Mouse (Mus musculus) kidney, adult 18-20 months (tissue): ENCODE results near the gene Zcchc18.
A peak's percentile ranks its signal among the peaks of the same experiment; 100 is the strongest.
"Not testable (repeated sequence)": the region's sequence is repeated elsewhere in the genome, so short reads cannot be mapped to it uniquely, and the experiment has no call there.

Experiments
- DNase-seq: peaks from one replicate; pipeline ENCODE4 v3.0.0; 2021

The Zcchc18 gene

DNA sequence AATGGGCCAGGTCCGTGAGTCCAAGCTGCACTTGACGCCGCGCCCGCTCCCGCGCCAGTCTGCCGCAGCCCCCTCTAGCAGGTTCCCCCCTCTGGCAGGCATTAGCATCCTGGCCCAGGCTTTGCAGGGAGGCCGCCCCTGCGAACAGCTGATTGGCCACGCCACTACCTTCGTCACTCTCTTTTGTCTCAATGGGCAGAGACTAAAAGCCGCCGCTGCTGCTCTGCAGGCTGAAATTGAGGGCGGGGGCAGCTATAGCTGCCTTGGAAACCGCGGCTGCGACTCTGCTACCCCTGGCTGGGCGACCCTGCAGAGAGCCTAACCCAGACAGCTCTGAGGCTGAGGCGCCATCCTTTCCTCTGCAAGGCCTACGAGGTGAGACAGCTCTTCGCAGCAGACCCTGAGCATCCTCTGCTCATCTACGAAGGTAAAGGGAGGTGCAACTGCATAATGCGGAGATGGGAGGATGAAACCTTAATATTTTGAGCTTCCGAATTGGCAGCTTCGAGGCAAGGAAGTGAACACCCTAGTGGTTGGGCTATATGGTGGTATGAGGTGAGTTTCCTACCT, at the start of gene Zcchc18:
Gene Zcchc18, plus strand, starts transcription at position 178 of the 570 bp plus-strand sequence.
- peak; percentile 15 for DNase-seq

DNA sequence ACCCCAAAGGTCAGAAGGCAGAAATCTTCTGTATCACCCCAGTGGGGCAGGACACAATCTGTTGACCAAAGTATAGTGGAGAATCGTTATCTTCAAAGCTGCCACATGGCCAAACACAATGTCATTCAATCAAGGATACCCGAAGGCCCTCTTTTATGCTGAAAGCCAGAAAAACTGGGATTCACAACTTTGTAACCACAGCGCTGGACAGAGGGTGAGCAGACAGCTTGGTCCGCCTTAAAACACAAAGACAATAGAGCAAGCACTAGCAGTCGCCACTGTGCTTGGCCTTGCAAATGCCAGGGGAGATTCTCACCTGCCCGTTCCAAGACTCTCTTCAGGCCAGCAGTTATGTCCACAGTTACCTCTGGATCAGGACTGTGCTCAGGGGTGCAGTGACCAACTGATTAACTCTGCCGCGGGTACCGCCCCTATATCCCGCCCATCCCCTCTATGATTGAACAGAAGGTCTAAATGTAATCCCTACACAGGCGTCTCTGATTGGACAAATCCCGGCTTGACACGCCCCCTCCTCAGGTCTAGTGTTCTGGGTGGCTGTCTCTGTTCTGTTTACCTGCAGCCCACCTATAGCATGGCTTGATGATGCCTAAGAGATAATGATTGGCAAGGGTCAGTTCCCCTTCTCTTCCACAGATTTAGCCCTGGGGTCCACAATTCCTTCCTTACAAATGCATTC, 35.2 kb upstream of the Zcchc18 start:
- peak; percentile 61 for DNase-seq

DNA sequence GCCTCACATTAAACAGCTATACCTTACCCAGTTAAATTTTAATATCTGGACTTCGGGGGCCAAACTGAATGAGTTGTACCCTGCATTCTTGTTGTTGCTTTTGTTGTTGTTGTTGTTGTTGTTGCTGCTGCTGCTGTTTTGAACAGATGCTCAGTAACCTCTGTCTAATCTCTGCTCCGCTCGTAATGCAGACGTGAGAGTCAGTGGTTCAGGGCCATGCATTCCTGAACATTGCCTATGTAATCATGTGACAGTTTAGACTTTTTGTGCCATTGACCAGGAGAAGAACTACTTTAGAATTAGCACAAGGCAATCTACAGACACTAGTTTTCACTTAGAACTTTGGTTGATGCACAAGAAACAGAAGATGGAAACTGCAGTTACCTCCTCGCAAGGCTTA, 34.7 kb upstream of the Zcchc18 start:
- not testable (repeated sequence) for DNase-seq

DNA sequence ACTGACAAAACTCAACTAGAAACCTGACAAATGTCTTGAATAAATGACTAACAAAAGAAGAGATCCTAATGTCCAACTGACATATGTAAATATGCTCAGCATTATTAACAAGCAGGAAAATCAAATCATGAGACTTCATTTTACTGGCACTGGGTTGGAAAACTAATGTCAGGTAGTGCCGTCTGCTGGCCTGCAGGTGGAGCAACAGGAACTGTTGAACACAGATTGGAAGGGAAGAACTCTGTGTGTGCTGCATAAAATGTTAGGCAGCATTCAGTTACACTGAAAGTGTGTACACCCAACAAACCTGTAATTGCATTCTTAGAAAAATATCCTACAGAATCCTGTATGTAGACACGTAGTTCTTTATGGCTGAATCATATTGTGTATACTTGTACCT, 33.3 kb upstream of the Zcchc18 start:
- DNase-seq, result no peak

DNA sequence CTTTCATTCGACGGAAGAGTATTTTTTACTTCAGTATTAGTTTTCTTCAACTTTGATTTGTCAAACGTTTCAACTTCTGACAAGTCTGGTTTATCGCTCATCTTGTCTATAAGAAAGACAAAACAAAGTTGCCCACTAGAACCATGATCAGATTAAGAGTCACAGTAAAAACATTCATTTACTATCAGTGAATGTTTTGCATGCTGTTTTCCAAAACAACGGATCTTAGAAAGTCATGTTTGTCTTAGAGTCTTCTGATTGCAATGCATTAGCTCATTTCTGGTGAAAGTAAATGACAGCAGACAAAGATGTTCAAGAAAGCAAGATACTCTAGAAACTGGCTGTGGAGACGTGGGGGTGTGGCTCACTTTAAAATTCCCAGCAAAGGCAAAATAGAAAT, 17.6 kb upstream of the Zcchc18 start, which contains the start of gene Tmsb15b2:
Gene Tmsb15b2, minus strand, starts transcription at position 101 of the 400 bp plus-strand sequence.
- not testable (repeated sequence) for DNase-seq

DNA sequence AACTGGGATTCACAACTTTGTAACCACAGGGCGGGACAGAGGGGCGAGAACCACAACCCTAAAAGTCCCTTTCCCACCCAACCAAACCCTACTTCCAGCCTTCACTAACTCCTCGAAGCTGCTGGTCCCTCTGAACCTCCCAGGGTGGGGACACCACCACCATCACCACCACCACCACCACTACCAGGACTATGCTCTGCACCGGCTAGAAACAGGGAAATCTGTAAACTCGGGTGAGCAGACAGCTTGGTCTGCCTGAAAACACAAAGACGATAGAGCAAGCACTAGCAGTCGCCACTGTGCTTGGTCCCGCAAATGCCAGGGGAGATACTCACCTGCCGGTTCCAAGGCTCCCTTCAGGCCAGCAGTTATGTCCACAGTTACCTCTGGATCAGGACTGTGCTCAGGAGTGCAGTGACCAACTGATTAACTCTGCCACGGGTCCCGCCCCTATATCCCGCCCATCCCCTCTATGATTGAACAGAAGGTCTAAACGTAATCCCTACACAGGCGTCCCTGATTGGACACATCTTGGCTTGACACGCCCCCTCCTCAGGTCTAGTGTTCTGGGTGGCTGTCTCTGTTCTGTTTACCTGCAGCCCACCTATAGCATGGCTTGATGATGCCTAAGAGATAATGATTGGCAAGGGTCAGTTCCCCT, 16.4 kb upstream of the Zcchc18 start, which contains the start of the genes Tmsb15l and Tmsb15b1:
Gene Tmsb15l, minus strand, starts transcription at position 446 of the 661 bp plus-strand sequence.
Gene Tmsb15b1, minus strand, starts transcription at position 451 of the 661 bp plus-strand sequence.
- peak; percentile 35 for DNase-seq

DNA sequence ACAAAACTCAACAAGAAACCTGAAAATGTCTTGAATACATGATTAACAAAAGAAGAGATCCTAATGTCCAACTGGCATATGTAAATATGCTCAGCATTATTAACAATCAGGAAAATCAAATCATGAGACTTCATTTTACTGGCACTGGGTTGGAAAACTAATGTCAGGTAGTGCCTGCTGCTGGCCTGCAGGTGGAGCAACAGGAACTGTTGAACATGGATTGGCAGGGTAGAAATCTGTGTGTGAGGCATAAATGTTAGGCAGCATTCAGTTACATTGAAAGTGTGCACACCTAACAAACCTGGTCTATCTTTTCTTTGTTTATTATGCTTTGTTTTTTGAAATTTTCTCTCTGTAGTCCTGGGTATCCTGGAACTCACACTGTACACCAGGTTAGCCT, 14.3 kb upstream of the Zcchc18 start:
- no peak for DNase-seq

DNA sequence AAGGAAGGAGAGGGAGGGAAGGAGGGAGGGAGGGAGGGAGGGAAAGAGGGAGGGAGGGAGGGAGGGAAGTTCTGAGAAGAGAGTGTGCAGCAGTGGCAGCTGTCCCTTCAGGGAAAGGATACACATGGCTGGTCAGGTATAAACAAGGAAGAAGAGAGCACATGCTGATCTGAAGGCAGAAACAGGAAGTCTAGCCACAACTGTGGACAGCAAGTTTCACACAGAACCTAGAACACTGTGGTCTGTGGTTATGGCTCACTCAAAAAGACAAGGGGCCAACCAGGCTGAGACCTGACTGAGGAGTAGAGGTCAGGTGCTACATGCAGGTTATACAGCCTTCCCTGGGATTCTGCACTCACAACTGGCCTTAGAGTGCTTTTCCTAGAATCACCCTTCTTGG, 6.9 kb upstream of the Zcchc18 start:
- peak; percentile 3 for DNase-seq

DNA sequence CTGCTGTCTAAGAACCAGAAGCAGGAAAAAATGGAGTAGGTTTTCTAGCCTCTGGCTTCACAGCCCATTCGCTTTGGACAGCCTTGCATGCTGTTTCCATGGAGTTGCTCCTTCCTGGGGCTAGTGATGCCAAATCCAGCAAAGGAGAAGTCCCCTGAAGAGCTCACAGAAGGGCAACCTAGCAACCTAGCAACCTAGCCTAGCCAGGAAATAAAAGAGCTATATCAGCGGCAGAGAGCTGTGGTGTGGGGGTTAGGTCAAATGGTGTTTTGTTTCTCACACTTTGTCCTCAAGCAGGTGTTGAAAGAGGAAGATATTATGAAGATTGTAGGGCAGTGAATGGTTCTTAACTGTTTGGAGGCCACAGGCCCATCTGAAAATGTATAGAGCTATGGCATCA, 1.7 kb upstream of the Zcchc18 start:
- DNase-seq, result no peak

DNA sequence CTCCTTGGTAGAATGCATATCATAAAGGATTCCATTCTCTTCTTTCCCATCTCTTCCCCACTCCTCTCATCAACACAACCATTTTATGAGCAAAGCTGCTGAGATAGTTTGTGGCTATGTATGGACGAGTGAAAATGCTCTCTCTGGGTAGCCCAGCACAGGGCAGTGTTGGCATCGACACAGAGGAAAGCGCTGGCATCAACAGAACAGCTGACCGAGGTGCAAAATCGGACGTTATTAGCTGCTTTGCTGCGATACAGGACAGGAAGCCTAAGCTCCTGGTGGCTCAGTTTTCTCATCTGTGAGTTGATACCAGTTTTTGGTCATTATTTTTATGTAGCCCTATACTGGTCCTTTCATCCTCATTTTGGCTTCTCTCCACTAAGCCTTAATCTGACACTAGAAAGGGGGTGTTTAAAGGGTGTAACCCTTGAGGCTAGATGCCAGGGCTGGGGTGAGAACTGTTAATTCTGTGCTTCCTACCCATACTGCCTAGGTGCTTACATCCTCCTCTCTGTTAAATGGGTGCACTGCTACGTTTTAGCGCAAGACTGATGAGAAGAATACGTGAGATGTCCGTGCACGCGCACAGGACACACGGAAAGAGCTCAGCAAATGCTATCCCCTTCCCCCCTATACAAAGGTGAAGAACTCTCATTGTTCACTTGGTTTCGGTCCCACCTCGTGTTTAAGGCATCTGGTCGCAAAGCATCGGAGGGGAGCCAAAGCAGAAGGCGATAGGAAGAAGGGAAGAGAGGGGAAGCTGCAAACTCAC, 577 bp upstream of the Zcchc18 start:
- no peak for DNase-seq

DNA sequence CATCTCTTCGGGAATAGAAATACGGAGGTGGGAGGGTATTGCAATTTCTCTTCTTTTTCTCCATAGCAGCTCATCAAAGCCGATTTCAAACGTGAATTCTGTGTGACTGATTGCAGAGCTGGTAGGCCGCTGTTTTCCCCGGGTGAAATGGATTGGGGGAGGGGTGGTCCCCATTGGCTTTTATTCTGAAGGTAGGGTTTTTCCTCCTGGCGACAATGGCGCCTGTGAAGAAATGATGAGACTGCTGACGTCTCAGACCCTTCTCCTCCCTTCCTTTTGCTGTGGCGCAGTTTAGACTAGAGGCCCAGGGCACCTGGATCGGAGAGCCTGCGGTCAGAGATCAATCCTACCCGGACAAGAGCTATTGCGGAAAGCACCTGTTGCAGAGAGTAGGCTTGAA, 686 bp downstream of the Zcchc18 start:
- no peak for DNase-seq

DNA sequence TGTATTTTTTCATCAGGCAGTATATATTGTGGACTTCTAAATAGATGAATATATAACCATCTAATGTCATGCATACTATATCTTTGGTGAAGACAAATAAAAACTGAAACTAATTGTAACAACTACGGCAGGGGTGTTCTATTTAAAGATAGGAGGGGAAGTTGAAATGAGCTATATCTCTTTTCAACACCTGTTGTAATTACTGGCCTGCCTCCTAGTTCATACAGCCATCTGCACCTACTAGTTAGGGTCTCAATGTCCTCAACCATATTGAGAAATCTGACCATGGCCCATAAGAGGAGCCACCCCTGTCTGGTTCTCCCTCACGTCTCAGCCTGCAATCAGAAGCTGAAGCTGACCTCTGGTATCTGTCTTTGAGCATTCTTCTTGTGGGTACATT, 3.3 kb downstream of the Zcchc18 start:
- DNase-seq, result no peak

DNA sequence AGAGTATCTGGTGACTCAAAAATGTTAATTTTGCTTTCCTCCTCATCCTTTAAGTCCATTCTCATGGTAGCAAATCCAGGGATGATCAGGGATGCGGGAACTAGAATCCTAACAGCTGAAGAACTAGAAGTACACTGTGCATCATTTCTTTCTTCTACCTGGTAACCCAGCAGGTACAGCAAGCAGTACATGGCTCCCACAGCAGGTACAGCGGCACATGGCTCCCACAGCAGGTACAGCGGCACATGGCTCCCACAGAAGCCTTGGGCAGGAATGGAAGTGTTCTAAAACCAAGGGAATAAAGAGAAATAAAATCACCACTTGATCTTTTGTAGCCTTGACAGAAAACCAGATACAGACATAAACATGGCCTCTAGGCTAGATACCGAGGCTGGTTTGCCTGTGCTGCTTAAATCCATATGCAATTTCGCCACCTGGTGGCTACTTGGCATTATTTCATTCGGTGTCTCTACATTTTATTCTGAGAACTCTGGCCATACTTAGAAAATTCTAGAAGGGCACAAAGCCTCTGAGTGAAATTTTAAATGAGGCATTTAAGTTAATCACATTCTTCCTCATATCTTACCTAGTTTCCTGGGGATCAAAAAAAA, 22.2 kb downstream of the Zcchc18 start:
- DNase-seq, result peak; percentile 36

DNA sequence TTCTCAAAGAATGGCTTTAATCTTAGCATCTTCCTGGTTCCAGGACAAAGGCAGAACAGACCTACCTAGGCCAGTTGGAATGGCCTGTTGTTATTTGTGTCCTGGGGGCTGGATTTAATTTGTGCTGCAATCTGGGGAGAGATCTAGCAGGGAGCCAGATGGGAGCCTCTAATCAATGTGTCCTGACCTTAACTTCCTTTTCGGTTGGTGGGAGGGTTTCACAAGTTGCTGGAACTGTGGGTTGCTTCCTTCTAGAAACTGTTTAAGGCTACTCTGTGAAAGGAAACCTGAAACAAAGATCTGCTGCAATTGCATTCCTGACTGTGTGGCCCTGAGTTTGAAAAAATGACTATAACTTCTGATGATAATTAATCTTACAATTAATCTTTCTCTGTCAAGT, 24.7 kb downstream of the Zcchc18 start:
- DNase-seq, result no peak

DNA sequence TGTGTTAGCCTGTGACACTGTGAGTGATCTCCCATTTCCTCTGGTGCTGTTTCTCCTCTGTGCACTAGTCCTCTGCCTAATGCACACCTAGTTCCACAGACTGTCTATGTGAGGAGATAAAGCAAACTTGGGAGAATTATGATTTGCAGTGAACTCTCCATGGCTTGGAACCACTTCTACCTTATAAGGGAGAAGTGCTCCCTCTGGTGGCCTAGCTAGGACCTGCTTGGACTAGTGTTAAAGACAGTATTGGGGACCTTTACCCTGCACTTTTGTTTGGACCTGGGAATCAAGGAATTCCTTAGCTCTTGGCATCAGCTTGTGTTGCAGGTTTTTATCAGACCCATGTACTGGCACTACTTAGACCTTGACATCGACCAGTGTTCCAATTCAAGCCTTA, 26.4 kb downstream of the Zcchc18 start:
- DNase-seq, result peak; percentile 72

DNA sequence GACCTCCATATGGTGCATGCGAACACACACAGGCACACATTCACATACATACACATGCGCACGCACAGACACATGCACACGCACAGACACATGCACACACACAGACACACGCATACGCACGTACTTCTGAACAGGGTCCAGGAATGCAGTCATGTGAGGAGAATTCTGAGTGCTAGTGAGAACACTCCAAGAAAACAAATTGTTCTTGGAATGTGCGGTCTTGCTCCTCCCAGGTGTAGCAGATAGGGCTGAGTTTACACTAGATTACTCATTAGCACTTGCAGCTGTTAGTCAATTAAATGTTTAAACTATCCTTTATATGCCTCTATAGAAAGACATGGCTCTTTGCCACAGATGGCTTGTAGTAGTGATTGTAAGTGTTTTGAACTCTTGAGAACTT, 38.0 kb downstream of the Zcchc18 start:
- DNase-seq, result peak; percentile 15

DNA sequence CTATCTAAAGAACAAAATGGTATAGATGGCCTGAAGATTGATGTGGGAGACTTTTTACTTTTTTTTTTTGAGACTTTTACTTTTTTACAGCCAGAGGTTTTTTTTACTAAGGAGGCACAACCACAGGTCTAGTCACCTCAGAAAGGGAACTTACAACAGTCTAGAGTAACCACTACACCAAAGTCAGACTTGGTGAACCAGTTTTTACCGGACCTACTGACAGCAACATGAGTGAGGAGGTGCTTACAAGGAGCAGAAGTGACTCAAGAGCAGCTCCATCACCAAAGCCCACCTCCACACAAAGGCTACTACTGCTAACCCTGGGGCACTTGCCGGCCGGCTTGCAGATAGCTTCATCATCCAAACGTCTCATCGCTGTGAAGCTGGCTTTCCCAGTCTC, 38.8 kb downstream of the Zcchc18 start:
- DNase-seq, result no peak

DNA sequence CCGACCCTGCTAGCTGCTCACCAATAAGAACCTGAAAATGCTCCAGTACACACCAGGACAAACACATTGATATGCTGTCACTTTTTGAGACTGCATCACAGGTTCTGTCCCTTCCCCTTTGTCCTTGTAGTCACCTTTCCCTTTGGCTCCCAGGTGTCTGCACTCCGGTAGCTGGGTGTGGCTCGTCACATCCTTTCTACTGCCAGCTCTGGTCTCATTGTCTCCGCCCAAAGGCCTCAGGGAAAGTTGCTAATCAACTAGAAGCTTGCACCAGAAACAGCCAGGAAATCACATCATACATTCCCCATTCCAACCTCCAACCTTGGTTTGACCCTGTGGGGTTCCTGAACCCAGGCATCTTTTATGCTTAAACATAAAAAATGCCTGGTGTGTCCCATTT, 41.4 kb downstream of the Zcchc18 start:
- peak; percentile 17 for DNase-seq

DNA sequence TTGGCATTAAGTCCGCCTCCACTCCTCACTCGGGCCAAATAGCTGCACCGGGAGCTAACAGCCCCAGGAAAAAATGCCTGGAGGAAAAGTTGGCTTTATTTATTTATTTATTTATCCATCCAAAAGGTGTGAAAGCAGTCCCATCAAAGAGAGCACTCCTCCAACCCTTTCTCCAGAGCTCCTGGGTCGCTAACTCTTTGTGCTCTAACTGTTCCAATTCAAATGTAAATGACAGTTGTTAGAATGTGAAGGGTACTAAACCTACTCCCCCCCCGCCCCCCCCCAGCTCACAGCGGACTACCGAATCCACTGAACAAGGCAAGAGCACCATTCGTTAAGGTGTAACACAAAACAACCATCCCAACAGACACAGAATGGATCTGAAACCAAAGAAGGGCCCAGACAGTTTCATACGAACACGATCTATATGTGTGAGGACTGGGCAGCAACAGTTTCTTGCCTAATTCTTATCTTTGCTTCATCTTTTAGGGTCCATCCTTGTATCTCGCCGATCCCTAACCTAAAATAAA, 44.6 kb downstream of the Zcchc18 start:
- DNase-seq, result no peak

DNA sequence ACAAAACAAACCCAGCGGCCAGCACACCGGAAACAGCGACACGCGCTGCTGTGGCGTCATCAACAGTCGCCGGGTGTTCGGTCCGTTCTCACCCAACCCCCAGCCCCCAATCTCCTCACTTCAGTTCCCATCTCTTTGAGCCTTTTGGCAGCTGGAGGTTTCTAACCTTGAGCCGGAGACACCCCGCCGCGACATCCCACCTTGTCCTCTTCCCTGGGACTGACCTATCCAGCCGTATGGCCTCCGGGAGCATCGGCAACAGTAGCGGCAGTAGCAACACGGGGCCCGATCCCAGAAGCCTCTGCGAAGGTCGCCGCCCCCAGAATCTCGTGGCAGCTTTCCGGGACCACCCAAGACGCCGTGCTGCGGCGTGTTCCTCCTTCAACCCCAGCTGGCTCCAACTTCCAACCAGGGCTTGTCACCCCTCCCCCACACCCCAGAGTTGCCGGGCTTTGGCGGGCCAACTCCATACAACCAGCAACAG, 45.1 kb downstream of the Zcchc18 start, which contains the start of gene Slc25a53:
Gene Slc25a53, minus strand, starts transcription at position 303 of the 484 bp plus-strand sequence.
- DNase-seq, result peak; percentile 85

DNA sequence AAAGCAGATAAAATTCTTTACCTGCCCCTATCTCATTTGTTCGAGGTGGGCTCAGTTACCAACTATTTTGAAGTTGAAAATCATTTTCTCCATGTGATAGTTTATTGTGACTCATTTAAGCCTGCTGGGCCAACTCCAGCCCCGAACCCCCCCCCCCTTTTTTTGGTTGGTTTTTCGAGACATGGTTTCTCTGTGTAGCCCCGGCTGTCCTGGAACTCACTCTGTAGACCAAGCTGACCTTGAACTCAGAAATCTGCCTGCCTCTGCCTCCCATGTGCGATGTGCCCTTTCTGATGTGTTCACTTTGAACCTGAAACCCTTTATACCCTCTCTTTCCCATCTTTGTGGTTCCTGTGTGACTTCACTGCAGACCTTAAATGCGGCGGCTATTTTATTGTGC, 45.5 kb downstream of the Zcchc18 start:
- DNase-seq, result no peak
